Mouse (Mus musculus): Measurements from ENCODE around the gene Rdh1.

- TF ChIP-seq POLR2A (IDR thresholded peaks at IDR 0.05; ENCODE audit: control insufficient read depth, low read depth, low read length) (no peak), CTCF (IDR thresholded peaks at IDR 0.05; ENCODE audit: control insufficient read depth, insufficient read depth, insufficient replicate concordance, low read depth, low read length) (no peak)
Observed at GRCm38 (mm10) chr10:127754566-127755166, 4.9 kb upstream of the Rdh1 start.
